Mouse (Mus musculus): ENCODE results near the gene Katnbl1.

DNA sequence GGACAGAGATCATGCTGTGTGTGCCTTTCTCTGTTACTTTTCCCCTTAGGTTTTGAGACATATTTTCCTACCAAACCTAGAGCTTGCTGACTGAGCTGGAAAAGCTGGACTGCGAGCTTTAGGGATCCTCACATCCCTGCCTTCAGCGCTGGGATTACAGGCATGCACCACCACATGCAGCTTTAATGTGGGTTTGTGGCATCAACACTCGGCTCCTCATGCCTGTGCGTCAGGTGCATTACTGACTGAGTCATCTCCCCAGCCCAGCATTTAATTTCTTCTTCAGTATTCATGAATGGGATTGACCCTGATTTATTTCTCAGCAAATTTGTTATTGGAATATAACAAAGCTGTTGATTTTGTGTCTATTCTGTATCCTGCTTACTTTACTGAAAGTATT lies 57.3 kb downstream of the Katnbl1 start:
- TF ChIP-seq CTCF (IDR thresholded peaks at IDR 0.05; ENCODE audit: control insufficient read depth, insufficient read depth, insufficient replicate concordance, low read depth, low read length) = no peak
- no peak for TF ChIP-seq POLR2A (IDR thresholded peaks at IDR 0.05; ENCODE audit: control insufficient read depth, low read depth, low read length)
